Mouse (Mus musculus): Measurements from ENCODE around the gene Znrf4. TPM values are rescaled to one million over a fixed set of nuclear protein-coding genes. Genes with fewer than 3 reads are reported as not detected.

Gene Znrf4
- polyA plus RNA-seq (2015; fragmentation: Nextera tagmentation; extraction: Ambion mirVana): not detected in 2 replicates

DNA sequence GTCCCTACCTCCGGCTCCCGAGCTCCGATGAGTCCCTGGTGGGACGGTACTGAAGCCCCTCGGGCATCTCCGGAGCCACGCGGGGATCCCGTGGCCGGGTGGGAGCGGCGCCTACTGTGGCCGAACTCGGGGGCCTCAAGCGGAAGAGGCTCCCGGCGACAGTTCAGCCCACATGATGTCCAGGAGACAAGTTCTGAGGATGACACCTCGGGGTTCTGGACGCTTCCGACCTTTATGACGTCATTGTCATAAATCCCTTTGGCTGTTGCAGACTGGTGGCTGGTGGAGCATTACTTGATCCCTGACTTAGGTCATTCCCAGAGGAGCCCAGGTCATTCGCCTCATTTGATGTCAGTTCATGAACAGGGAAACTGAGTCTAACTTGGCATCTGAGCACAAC is at the start of gene Znrf4:
Gene Znrf4, minus strand, starts transcription at position 122 of the 400 bp plus-strand sequence.

DNA sequence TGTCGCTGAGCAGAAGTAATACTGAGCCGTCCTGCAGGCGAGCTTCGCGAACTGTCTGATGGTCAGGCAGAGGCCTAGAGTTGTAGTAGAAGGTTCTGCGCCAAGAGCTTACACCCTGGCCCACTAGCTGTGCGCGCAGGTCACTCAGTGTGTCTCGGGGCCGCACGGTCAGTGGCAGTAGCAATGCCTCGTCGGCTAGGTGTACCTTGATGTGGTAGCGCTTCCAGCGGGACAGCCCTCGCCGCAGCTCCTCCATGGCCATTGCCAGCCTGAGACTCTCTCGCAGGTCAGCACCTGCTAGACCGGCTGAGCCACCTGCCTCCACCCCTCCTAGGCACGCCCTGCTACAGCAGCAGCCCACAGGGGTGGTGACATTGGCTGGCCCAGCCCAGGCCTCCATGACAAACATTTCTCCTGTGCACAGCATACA is 41.9 kb upstream of the Znrf4 start, which contains the start of gene Gm20219:
Gene Gm20219, minus strand, starts transcription at position 266 of the 430 bp plus-strand sequence.

DNA sequence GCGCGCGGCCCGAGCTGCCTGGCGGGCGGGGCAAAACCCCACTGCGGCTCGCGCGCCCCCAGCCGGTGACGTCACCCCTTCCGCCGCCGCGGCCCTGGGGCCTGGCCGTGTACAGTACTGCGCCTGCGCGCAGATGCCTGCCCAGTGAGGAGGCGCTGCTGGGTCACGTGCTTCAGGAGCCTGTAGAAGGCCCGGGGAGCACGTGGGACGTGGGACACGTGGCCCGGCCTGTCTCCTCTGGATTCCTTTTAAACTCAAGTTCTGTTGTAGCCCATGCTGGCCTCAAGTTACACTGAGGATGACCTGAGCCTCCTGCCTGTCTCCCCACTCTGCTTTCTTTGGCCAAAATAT is 35.9 kb downstream of the Znrf4 start, which contains the start of gene Ptprs:
Gene Ptprs, minus strand, starts transcription at position 82 of the 351 bp plus-strand sequence.

Other genes starting within 250 kb of the Znrf4 start
- gene Ticam1, start 235.6 kb downstream of the Znrf4 start, polyA plus RNA-seq (2015; fragmentation: Nextera tagmentation; extraction: Ambion mirVana): 3.3 and 3.6 TPM in 2 replicates
- gene Plin3, start 219.6 kb downstream of the Znrf4 start, polyA plus RNA-seq (2015; fragmentation: Nextera tagmentation; extraction: Ambion mirVana): 54.0 and 58.1 TPM in 2 replicates
- not detected in 2 replicates for gene Arrdc5, start 212.1 kb downstream of the Znrf4 start, polyA plus RNA-seq (2015; fragmentation: Nextera tagmentation; extraction: Ambion mirVana)
- gene Uhrf1, start 209.1 kb downstream of the Znrf4 start, polyA plus RNA-seq (2015; fragmentation: Nextera tagmentation; extraction: Ambion mirVana): 21.7 and 31.0 TPM in 2 replicates
- 23.0 and 24.0 TPM in 2 replicates for gene Kdm4b, start 186.4 kb downstream of the Znrf4 start, polyA plus RNA-seq (2015; fragmentation: Nextera tagmentation; extraction: Ambion mirVana)
- 37.4 and 42.8 TPM in 2 replicates for gene Ptprs, start 35.9 kb downstream of the Znrf4 start, polyA plus RNA-seq (2015; fragmentation: Nextera tagmentation; extraction: Ambion mirVana)
- 9.6 and 11.7 TPM in 2 replicates for gene Gm20219, start 42.0 kb upstream of the Znrf4 start, polyA plus RNA-seq (2015; fragmentation: Nextera tagmentation; extraction: Ambion mirVana)
- gene Safb2, start 72.2 kb upstream of the Znrf4 start, polyA plus RNA-seq (2015; fragmentation: Nextera tagmentation; extraction: Ambion mirVana): 28.1 and 30.2 TPM in 2 replicates
- 33.7 and 43.2 TPM in 2 replicates for gene Safb, start 72.4 kb upstream of the Znrf4 start, polyA plus RNA-seq (2015; fragmentation: Nextera tagmentation; extraction: Ambion mirVana)
- 232 and 244 TPM in 2 replicates for gene 2410015M20Rik, start 97.3 kb upstream of the Znrf4 start, polyA plus RNA-seq (2015; fragmentation: Nextera tagmentation; extraction: Ambion mirVana)
- gene Rpl36, start 101.0 kb upstream of the Znrf4 start, polyA plus RNA-seq (2015; fragmentation: Nextera tagmentation; extraction: Ambion mirVana): 1,651 and 1,836 TPM in 2 replicates
- gene Lonp1, start 114.5 kb upstream of the Znrf4 start, polyA plus RNA-seq (2015; fragmentation: Nextera tagmentation; extraction: Ambion mirVana): 28.0 and 29.6 TPM in 2 replicates
- 4.6 TPM in 2 replicates for gene Catsperd, start 115.7 kb upstream of the Znrf4 start, polyA plus RNA-seq (2015; fragmentation: Nextera tagmentation; extraction: Ambion mirVana)
- gene Ranbp3, start 160.9 kb upstream of the Znrf4 start, polyA plus RNA-seq (2015; fragmentation: Nextera tagmentation; extraction: Ambion mirVana): 45.2 and 45.5 TPM in 2 replicates
- gene Ndufa11, start 205.3 kb upstream of the Znrf4 start, polyA plus RNA-seq (2015; fragmentation: Nextera tagmentation; extraction: Ambion mirVana): 524 and 561 TPM in 2 replicates
- gene Vmac, start 205.6 kb upstream of the Znrf4 start, polyA plus RNA-seq (2015; fragmentation: Nextera tagmentation; extraction: Ambion mirVana): 16.6 and 18.3 TPM in 2 replicates
- gene Nrtn, start 245.1 kb upstream of the Znrf4 start, polyA plus RNA-seq (2015; fragmentation: Nextera tagmentation; extraction: Ambion mirVana): 13.4 and 14.0 TPM in 2 replicates